Comparison of ENCODE assay signal across 8 mouse cellular contexts in genomic region chr7:105527306-105527937, GRCm38 (mm10). TPM values are rescaled to one million over a fixed set of nuclear protein-coding genes. Genes with fewer than 3 reads are reported as not detected.
A peak's percentile ranks its signal among the peaks of the same experiment; 100 is the strongest.
DNase-seq lines count a peak whose midpoint lies in the region; ATAC-seq and TF ChIP-seq lines count a peak whose summit lies in the region.

No protein-coding gene starts in this region.

- no peak overlapping the region for H3K4me3 ChIP-seq in CH12.LX (replicated peaks in 1 of 3; ENCODE audit: low read depth in 2 of 3, low read length in 2 of 3, poor library complexity in 1 of 3)
- H3K4me3 ChIP-seq in hindbrain, embryonic 11.5 days (ENCODE audit: low read depth, low read length) = no peak overlapping the region

- ATAC-seq in frontal cortex, adult (ENCODE audit: low TSS enrichment) = peak; percentile 92
- peak; percentile 79 for ATAC-seq in common myeloid progenitor, adult 5-6 weeks (replicated peaks; ENCODE audit: low read depth, poor library complexity, severe bottlenecking)
- ATAC-seq in hindbrain, embryonic 11.5 days (ENCODE audit: low FRiP score) = peak; percentile 82

- H3K9me3 ChIP-seq in CH12.LX (replicated peaks; ENCODE audit: low read length) = no peaks in the 10 kb centered on the region
- no peaks in the 10 kb centered on the region for H3K9me3 ChIP-seq in hindbrain, embryonic 11.5 days (ENCODE audit: control insufficient read depth, low read length)

- no peak for TF ChIP-seq EP300 in CH12.LX (IDR thresholded peaks at IDR 0.05; ENCODE audit: low read length)

- H3K27ac ChIP-seq in CH12.LX (ENCODE audit: insufficient read depth, low read depth) = no peak overlapping the region
- H3K27ac ChIP-seq in hindbrain, embryonic 11.5 days (ENCODE audit: low read depth, low read length) = no peak overlapping the region

- no peak for TF ChIP-seq POLR2A in CH12.LX (IDR thresholded peaks at IDR 0.05; ENCODE audit: low read depth, low read length)

- H3K4me1 ChIP-seq in CH12.LX (ENCODE audit: control insufficient read depth in 1 of 2, insufficient read depth in 2 of 2) = peaks cover 0 to 17% of the 10 kb centered on the region in 2 experiments; a peak in 2 of 4 replicates
- no peaks in the 10 kb centered on the region for H3K4me1 ChIP-seq in hindbrain, embryonic 11.5 days (replicated peaks; ENCODE audit: control insufficient read depth, insufficient read depth, low read length)

- no peak overlapping the region for H3K4me2 ChIP-seq in CH12.LX (ENCODE audit: insufficient read depth, low read depth, poor library complexity, severe bottlenecking)
- H3K4me2 ChIP-seq in hindbrain, embryonic 11.5 days (replicated peaks; ENCODE audit: low read depth, low read length) = no peak overlapping the region

- dilution Hi-C loops in CH12.LX (cut with MboI; ENCODE audit: extremely low pct_ligation_motif_present, extremely low pct_unique_long_range_greater_than_20kb, low sequenced_read_pairs) = no loop called here

- no peak overlapping the region for H3K9ac ChIP-seq in CH12.LX (ENCODE audit: insufficient read depth, low read depth)
- H3K9ac ChIP-seq in hindbrain, embryonic 11.5 days (ENCODE audit: low read depth, low read length) = no peak overlapping the region

- no peaks in the 10 kb centered on the region for H3K36me3 ChIP-seq in CH12.LX (replicated peaks in 1 of 2; ENCODE audit: control insufficient read depth in 1 of 2, insufficient read depth in 1 of 2, low read length in 1 of 2)
- no peaks in the 10 kb centered on the region for H3K36me3 ChIP-seq in hindbrain, embryonic 11.5 days (ENCODE audit: control insufficient read depth, insufficient read depth, low read length)

- no peaks in the 10 kb centered on the region for H3K27me3 ChIP-seq in CH12.LX (replicated peaks)
- no peaks in the 10 kb centered on the region for H3K27me3 ChIP-seq in hindbrain, embryonic 11.5 days (ENCODE audit: control insufficient read depth, insufficient read depth, low read length)

- no peaks in the 10 kb centered on the region for H3K79me2 ChIP-seq in CH12.LX (replicated peaks; ENCODE audit: control insufficient read depth, extremely low read depth, insufficient read depth, poor library complexity, severe bottlenecking)

- peak; percentile 16 to 80; a peak in 3 of 4 replicates for TF ChIP-seq CTCF in CH12.LX (conservative IDR thresholded peaks at IDR 0.05 in 1 of 2, IDR thresholded peaks at IDR 0.05 in 1 of 2; ENCODE audit: low read depth in 2 of 2, low read length in 2 of 2)

- DNase-seq in frontal cortex, postnatal 25 days (ENCODE audit: low spot score in 2 of 2) = no peak
- DNase-seq in CH12.LX (ENCODE audit: extremely low read depth) = peak; percentile 24
- peak; percentile 57 for DNase-seq in hindbrain, embryonic 11.5 days (ENCODE audit: low spot score)
- DNase-seq in left cerebral cortex, postnatal 25 days (ENCODE audit: low spot score in 2 of 2) = peak; percentile 44 to 75
- peak; percentile 43 for DNase-seq in retina, adult 2 months (ENCODE audit: low read depth, low spot score)
- DNase-seq in spleen, adult 12 weeks (ENCODE audit: low spot score) = no peak

- WGBS in hindbrain, embryonic 11.5 days = 35% methylated on average over 1 of the region's 1 CpGs

- peak; percentile 77 for TF ChIP-seq RAD21 in CH12.LX (IDR thresholded peaks at IDR 0.05; ENCODE audit: low read depth, low read length)

- intact Hi-C loops in left cerebral cortex, postnatal 25 days (cut with DNase I) = loop anchor here (2.0 kb wide), 1 partner anchor 357 kb away; no protein-coding TSS in a partner anchor

- in situ Hi-C loops in CH12.LX (cut with MboI; ENCODE audit: low pct_ligation_motif_present, low pct_unique_long_range_greater_than_20kb, low sequenced_read_pairs) = loop anchor here (10.0 kb wide), 2 partner anchors 53 to 123 kb away; partner anchors contain the start of genes Cnga4 and Fam160a2

TF ChIP-seq in CH12.LX, 34 proteins besides CTCF, POLR2A, EP300 and RAD21:
- TF ChIP-seq SMC3 (IDR thresholded peaks at IDR 0.05; ENCODE audit: low read depth, low read length) (peak; percentile 54), UBTF (IDR thresholded peaks at IDR 0.05; ENCODE audit: low read depth, low read length) (no peak)

RNA-seq across cellular contexts. Expression of gene Smpd1, which starts 26.7 kb away (rescaled TPM):
- total RNA-seq in CH12.LX (2012; rRNA removed) = 19.3 and 22.5 TPM in 2 replicates
- total RNA-seq in CH12.LX (2014; rRNA removed) = 13.7 and 16.9 TPM in 2 replicates
- 13.7 and 17.9 TPM in 2 replicates for polyA plus RNA-seq in CH12.LX (2012; ENCODE audit: insufficient read length, low read depth)
- total RNA-seq in common myeloid progenitor, adult 5-6 weeks (2017) = 22.7 and 28.7 TPM in 2 replicates
- 51.2 and 52.5 TPM in 2 replicates for polyA plus RNA-seq in hindbrain, embryonic 11.5 days (2014; fragmentation: Nextera tagmentation; extraction: Ambion mirVana)
- total RNA-seq in left cerebral cortex, postnatal 25 days (2021) = 100 to 1,000 TPM; 103 to 111 TPM

RNA-seq across cellular contexts. Expression of gene Cavin3, which starts 45.3 kb away (rescaled TPM):
- not detected in 2 replicates for total RNA-seq in CH12.LX (2012; rRNA removed)
- not detected in 2 replicates for total RNA-seq in CH12.LX (2014; rRNA removed)
- not detected in 2 replicates for polyA plus RNA-seq in CH12.LX (2012; ENCODE audit: insufficient read length, low read depth)
- total RNA-seq in common myeloid progenitor, adult 5-6 weeks (2017) = 0.59 and 0.92 TPM in 2 replicates
- polyA plus RNA-seq in hindbrain, embryonic 11.5 days (2014; fragmentation: Nextera tagmentation; extraction: Ambion mirVana) = 29.6 and 34.3 TPM in 2 replicates
- total RNA-seq in left cerebral cortex, postnatal 25 days (2021) = 10 to 100 TPM; 20.8 to 22.6 TPM

RNA-seq across cellular contexts. Expression of gene Apbb1, which starts 54.0 kb away (rescaled TPM):
- total RNA-seq in CH12.LX (2012; rRNA removed) (1.8 and 3.2 TPM in 2 replicates), CH12.LX (2014; rRNA removed) (1.2 and 3.3 TPM in 2 replicates)
- 1.1 and 2.1 TPM in 2 replicates for polyA plus RNA-seq in CH12.LX (2012; ENCODE audit: insufficient read length, low read depth)
- 0.64 TPM in 1 of 2 replicates, not detected in the other for total RNA-seq in common myeloid progenitor, adult 5-6 weeks (2017)
- polyA plus RNA-seq in hindbrain, embryonic 11.5 days (2014; fragmentation: Nextera tagmentation; extraction: Ambion mirVana) = 94.6 and 112 TPM in 2 replicates
- total RNA-seq in left cerebral cortex, postnatal 25 days (2021) = 100 to 1,000 TPM; 433 to 466 TPM

Comparison
In these comparisons a context has a peak if more than half of its experiments do, and no peak if none do; other contexts are left out.
1. DNase-seq: peak in CH12.LX (single experiment), hindbrain, embryonic 11.5 days (single experiment), left cerebral cortex, postnatal 25 days (2 of 2) and retina, adult 2 months (single experiment); none in frontal cortex, postnatal 25 days (0 of 2) and spleen, adult 12 weeks (single experiment).
2. RNA of gene Cavin3, which starts 45.3 kb away (total RNA-seq): 20.8 to 22.6 TPM in left cerebral cortex, postnatal 25 days; 0.59 to 0.92 TPM in common myeloid progenitor, adult 5-6 weeks and not detected in CH12.LX; every median in the first group is over 10 times any median in the second.
3. RNA of gene Apbb1, which starts 54.0 kb away (total RNA-seq): 433 to 466 TPM in left cerebral cortex, postnatal 25 days; 1.2 to 3.3 TPM in CH12.LX and 0.64 TPM in common myeloid progenitor, adult 5-6 weeks; every median in the first group is over 100 times any median in the second.
4. Peak in every context shown above with its lines, with median percentiles within 50 percentile points of each other: ATAC-seq.